Comparison of ENCODE assay signal across 8 mouse cellular contexts in the genomic region with DNA sequence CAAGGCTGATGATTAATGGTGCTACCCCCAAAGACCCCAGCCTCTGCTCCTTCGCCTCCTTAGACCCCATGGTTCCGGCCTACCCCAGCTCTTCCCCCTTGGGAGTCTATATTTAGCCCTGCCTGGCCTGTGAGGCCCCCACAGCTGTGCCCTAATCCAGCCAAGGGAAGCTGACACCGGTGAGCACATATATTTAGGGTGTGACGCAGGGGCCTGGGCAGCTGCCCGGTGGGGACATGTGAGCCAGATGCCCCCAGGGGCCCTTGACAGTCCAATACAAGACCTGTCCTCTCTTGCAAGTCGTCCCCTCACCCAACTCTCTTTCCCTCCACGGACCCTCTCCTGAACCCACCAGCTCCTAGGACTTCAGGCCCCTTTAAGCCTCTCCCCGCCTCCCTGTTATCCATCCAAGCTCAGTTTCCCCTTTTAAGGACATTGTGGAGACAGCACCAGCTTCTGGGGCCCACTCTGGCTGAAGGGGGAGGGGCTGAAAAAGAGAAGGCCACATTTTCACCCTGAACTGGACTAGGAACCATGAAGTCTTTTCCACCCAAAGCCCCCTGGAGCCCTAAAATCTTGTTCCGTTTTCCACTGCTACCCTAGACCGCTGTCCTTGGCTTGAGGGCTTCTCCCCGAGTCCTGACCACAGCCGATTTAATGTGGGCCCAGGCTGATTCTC. TPM values are rescaled to one million over a fixed set of nuclear protein-coding genes. Genes with fewer than 3 reads are reported as not detected.
DNase-seq lines count a peak whose midpoint lies in the region.

No protein-coding gene starts in this region.

- peak; percentile 85 for DNase-seq in 3134 (ENCODE audit: extremely low read depth, insufficient read length, low spot score)
- DNase-seq in adrenal gland, postnatal 36 days: peak; percentile 39 to 43
- DNase-seq in heart, adult 18-20 months: peak; percentile 89
- peak; percentile 51 for DNase-seq in kidney, adult 18-20 months
- peak; percentile 49 to 63 for DNase-seq in lung, postnatal 4 days
- no peak for DNase-seq in cerebellum, adult 11 months
- DNase-seq in ovary, adult 18-20 months (ENCODE audit: low spot score): no peak
- DNase-seq in cerebellum, postnatal 4 days (ENCODE audit: low spot score in 2 of 2): no peak

RNA-seq across cellular contexts. Expression of a gene that starts 0.9 kb away (rescaled TPM):
- 10 to 100 TPM; 30.8 to 38.3 TPM for total RNA-seq in adrenal gland, postnatal 36 days (2021)
- total RNA-seq in heart, adult 18-20 months (2021): 100 to 1,000 TPM; 134 to 144 TPM

RNA-seq across cellular contexts. Expression of a gene that starts 4.3 kb away (rescaled TPM):
- total RNA-seq in adrenal gland, postnatal 36 days (2021): 10 to 100 TPM; 41.4 to 66.5 TPM
- total RNA-seq in heart, adult 18-20 months (2021): 10 to 100 TPM; 21.6 to 26.0 TPM

RNA-seq across cellular contexts. Expression of a gene that starts 15.5 kb away (rescaled TPM):
- total RNA-seq in adrenal gland, postnatal 36 days (2021): 100 to 1,000 TPM; 222 to 305 TPM
- total RNA-seq in heart, adult 18-20 months (2021): 10 to 100 TPM; 30.4 to 35.5 TPM

RNA-seq across cellular contexts. Expression of a gene that starts 21.0 kb away (rescaled TPM):
- total RNA-seq in adrenal gland, postnatal 36 days (2021): not detected
- not detected for total RNA-seq in heart, adult 18-20 months (2021)

RNA-seq across cellular contexts. Expression of a gene that starts 36.5 kb away (rescaled TPM):
- 100 to 1,000 TPM in 1 of 2 experiments, 10 to 100 TPM in 1; 89.5 to 108 TPM for total RNA-seq in adrenal gland, postnatal 36 days (2021)
- total RNA-seq in heart, adult 18-20 months (2021): 10 to 100 TPM; 17.3 to 18.4 TPM

Comparison
In these comparisons a context has a peak if more than half of its experiments do, and no peak if none do; other contexts are left out.
1. DNase-seq: peak in 3134 (single experiment), adrenal gland, postnatal 36 days (2 of 2), heart, adult 18-20 months (2 of 2), kidney, adult 18-20 months (single experiment) and lung, postnatal 4 days (2 of 2); none in cerebellum, adult 11 months (single experiment), ovary, adult 18-20 months (single experiment) and cerebellum, postnatal 4 days (0 of 2).
2. RNA of a gene that starts 15.5 kb away (total RNA-seq): 222 to 305 TPM in adrenal gland, postnatal 36 days; 30.4 to 35.5 TPM in heart, adult 18-20 months; every median in the first group is over 4 times any median in the second.